Mouse (Mus musculus) left cerebral cortex, adult 9 months (tissue): ENCODE measurements around the gene Gpn3.

ENCODE experiments used
- DNase-seq, 2 experiments: peaks; one replicate each; pipeline ENCODE4 v3.0.0; 2022; ENCODE audit warnings: low spot score in 2 of 2

The Gpn3 gene

DNA sequence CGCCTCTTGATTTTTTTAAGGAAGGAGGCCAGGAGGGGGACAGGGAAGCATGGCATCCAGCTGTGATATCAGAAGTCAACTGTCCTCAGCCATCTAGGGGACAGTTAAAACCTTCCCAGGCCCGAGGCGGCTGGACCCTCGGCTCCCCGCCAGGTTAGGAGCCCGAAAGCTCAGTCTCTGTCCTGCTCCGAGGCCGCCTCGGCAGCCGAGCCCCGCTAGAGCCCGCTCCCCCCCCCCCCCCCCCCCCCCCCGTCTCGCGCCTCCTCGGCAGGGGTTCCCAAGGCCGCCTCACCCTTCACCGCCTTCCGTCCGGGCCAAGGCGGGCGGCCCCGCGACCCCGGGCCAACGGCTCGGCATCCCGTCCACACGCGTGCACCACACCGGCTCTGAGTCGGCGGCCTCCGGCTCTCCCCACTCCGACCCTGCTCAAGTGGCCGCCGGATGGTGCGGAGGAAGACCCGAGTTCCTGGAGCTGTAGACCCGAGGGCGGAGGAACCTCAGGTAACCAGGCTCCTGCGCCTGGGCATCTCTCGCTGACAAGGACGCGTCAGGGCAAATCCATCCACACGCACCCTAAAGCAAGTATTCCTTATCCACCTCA is at the start of gene Gpn3:
Gpn3 (plus strand) TSS at position 286 of the 601 bp plus-strand sequence.
- no peak for DNase-seq

DNA sequence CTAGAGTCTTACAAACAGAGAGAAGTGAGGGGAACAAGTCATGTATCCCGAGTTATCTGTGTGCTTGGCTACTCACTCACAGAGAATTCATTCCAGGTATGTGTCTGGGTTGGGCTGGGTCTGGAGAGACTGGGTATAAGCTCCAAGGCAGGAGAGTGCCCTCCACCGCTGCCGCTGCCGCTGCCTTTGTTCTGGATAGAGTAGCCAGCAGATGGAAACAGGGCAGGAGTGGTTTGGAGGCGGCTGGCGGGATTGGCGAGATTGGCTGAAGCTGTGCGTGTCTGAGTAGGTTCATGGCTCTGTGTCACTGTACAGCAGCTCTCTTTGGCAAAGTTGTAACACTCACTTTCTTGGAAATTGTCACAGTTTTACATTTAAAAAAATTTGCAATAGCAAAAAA is 48.2 kb upstream of the Gpn3 start:
- DNase-seq, result no peak

DNA sequence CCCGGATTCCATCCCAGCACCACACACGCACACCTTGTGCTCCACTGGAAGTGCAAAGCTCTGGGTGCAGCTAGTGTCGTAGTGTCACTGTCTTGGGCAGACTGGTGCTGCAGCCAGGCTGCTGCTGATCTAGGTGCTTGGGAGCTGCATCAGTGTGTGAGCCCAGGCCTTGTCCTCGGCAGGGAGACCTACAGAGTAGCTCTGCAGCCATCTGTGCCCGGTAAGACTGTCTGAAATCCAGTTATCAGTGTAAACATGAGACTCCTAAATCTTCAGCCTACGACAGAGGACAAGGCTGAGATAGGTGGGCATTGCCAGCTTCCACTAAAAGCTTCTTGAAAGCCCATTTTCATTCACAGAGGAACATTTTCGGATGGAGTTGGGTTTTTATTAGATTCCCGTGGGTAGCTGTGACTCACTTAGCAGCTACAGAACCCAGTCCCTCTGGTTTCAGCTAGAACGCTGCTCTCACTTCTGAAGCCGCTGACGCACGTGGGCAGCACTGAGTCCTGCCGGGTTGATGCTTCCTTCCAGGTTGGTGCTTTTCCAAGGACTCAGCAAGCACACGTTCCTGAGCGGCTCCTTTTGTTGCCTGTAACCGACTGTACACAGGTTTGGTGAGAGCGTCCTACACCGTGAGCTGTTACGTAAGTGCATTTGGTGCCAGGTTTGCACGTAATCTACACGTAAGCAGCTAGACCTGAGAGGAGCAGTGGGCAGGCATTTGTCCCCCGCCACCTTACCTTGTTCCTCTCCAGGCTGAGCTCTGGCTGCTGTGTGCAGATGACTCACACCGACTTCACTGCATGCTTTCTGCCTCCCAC is 46.9 kb upstream of the Gpn3 start:
- peak; percentile 90 to 91 for DNase-seq

DNA sequence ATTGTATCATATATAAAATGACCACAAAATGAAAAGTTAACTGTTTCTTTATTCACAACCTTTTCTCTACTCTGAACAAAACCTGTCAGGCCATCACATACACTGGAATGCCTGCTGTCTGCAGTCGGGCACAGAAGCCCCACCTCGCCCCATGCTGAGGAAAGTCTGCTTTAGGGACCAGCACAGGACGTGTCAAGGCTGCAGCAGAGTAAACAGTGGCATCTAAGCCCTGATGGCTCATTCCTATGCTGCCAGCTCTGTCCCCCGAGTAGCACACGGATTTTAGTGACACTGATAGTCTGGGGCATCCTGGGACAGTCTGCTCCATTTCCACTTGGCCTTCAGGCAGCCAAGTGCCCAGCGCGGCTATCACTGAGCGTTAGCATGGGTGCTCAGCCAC is 46.2 kb upstream of the Gpn3 start:
- no peak for DNase-seq

- DNase-seq, result no peak
Observed at GRCm38 (mm10) chr5:122327283-122327682, 44.4 kb upstream of the Gpn3 start.

GRCm38 (mm10) chr5:122330269-122330668 is 41.4 kb upstream of the Gpn3 start:
- DNase-seq, result no peak

- DNase-seq, result no peak
Observed at GRCm38 (mm10) chr5:122334682-122335081, 37.0 kb upstream of the Gpn3 start.

GRCm38 (mm10) chr5:122336554-122337294 is 35.0 kb upstream of the Gpn3 start:
- DNase-seq, result no peak

DNA sequence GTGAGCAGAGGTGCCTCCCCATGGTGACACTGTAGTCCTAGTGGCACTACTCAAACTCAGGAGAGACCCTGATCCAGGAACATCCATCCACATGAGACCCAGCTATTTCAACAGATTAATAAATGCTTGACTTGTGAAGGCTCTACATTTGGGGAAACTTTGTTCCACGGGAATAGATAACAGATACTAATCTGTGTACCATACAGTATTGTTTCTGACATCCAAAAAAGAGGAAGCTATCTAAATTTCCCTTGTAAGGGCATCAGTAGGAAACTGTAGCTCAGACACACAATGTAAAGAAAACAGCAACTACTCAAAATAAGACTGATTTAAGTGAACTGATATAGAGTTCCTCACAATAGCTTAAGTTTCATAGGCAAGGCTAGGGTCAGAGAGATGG is 28.8 kb upstream of the Gpn3 start:
- no peak for DNase-seq

- DNase-seq, result no peak
Observed at GRCm38 (mm10) chr5:122343768-122344167, 27.9 kb upstream of the Gpn3 start.

GRCm38 (mm10) chr5:122344260-122344659 is 27.4 kb upstream of the Gpn3 start:
- DNase-seq, result peak in 1 of 2 experiments; percentile 50

- no peak for DNase-seq
Observed at GRCm38 (mm10) chr5:122345777-122346176, 25.9 kb upstream of the Gpn3 start.

GRCm38 (mm10) chr5:122353807-122354491 is 17.7 kb upstream of the Gpn3 start, which contains the start of the genes Rad9b and Vps29:
Rad9b (minus strand) TSS chr5:122354233.
Vps29 (plus strand) TSS chr5:122354369.
- DNase-seq, result peak; percentile 90 to 98

GRCm38 (mm10) chr5:122354492-122355067 is 17.1 kb upstream of the Gpn3 start:
- DNase-seq, result no peak

- DNase-seq, result peak; percentile 96 to 100
Observed at GRCm38 (mm10) chr5:122372192-122372769, 605 bp downstream of the Gpn3 start, which contains the start of gene Fam216a. Fam216a (minus strand) TSS chr5:122372364.

DNA sequence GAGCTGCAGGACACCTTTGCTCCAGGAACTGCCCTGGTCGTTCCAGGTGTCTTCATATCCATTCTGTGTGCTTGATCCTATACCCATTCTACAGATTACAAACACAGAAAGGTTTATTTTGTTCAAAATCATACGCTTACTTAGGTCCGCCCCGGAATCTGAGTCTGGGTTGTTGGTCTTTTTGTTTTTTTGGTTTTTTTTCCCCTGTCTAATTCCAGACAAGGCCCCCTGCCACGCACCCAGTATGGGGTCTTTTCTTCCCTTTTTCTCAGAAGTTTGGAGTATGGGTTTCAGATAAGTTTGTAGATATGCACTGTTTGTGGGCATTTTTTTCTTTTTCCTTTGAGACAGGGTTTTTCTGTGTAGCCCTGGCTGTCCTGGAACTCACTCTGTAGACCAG is 1.2 kb downstream of the Gpn3 start:
- no peak for DNase-seq

DNA sequence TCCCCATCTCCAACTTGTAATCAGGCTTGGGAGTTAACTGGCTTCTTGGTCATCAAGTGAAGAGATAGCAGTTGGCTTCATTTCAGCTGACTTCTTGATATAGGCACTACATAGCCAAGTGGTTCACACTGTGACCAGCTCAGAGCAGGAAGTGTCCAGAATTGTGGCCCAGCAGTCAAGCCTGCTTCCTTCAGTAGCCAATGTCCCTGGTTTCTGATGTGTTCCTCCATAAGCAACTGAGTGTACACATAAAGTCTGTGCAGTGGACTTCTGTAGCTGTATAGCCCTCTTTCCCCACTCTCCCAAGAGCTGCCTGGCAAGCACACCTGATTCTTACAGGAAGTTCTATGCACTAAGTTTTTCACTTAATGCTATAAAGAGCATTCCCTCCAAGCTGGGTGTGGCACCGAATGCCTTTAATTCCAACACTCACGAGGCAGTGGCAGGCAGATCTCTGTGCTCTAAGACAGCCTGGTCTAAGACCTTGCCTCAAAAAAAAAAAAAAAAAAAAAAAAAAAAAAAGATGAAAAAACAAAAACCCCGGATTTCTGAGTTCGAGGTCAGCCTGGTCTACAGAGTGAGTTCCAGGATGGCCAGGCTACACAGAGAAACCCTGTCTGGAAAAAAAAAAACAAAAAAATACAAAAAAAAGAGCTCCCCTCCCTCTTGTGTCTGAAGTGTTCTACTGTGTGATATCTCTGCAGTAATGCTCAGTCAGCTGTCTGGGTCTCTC is 5.6 kb downstream of the Gpn3 start:
- no peak for DNase-seq

DNA sequence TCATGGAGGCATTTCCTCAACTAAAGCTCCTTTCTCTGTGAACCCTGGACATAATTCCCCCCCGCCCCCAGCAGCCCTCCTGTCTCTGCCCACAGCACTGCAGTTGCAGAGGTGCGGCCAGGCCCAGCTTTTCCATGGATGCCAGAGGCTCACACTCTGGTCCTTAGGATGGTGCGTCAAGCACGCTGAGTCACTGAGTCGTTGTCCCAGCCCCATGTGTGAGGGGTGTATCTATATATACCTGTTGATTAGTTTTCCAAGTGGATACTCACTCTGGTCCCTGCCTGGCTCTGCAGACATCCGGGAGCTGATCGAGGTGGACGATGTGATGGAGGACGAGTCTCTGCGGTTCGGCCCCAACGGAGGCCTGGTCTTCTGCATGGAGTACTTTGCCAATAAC is 6.5 kb downstream of the Gpn3 start:
- no peak for DNase-seq

- peak in 1 of 2 experiments; percentile 82 for DNase-seq
Observed at GRCm38 (mm10) chr5:122379374-122380155, 7.9 kb downstream of the Gpn3 start.

DNA sequence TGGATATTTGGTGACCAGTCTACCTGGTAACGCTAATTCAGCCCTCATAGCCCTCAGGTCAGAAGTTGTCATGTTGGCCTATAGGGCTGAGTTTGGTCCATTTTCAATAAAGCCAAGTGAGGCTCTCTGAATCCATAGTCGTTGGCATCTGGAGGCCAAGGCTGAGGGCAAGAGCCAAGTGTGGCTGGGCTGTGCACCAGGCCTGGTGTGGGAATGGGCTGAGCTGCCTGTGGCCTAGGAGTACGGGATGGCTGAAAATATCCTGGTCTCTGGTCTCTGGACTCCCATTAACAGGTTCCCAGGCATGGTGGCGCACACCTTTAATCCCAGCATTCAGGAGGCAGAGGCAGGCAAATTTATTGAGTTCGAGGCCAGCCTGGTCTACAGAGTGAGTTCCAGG is 18.3 kb downstream of the Gpn3 start:
- no peak for DNase-seq
